Mouse (Mus musculus): ENCODE results near the gene Gpn3.
"Not testable (repeated sequence)": the region's sequence is repeated elsewhere in the genome, so short reads cannot be mapped to it uniquely, and the experiment has no call there.

The Gpn3 gene

GRCm38 (mm10) chr5:122390006-122390405, 18.3 kb downstream of the Gpn3 start:
- DNase-seq (ENCODE audit: low read depth, low spot score) = no peak

GRCm38 (mm10) chr5:122390671-122391070, 19.0 kb downstream of the Gpn3 start:
- DNase-seq (ENCODE audit: low read depth, low spot score) = no peak

- no peak for DNase-seq (ENCODE audit: low read depth, low spot score)
These were observed 19.6 kb downstream of the Gpn3 start for GRCm38 (mm10) chr5:122391178-122391785.

DNA sequence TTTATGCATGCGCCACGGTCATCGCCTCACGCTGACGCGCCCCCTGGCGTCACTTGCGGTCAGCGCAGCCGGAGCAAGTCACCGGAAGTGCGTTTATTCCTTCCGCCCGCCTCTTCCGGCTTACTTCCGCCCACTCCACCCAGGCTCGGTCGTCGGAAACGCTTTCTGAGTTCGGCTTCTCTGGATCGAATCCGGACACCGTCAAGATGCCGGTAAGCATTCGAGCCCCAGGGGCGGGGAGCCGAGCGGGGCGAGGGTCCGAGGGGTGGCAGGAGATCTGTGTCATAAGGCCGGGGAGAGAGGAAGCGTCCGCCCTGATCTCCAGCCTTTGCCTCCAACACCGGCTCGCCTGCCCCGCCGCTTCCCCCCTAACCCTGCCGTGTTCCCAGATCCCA, 20.1 kb downstream of the Gpn3 start, which contains the start of gene Arpc3:
Gene Arpc3, plus strand, starts transcription at position 93 of the 395 bp plus-strand sequence.
- peak; percentile 97 for DNase-seq (ENCODE audit: low read depth, low spot score)

DNA sequence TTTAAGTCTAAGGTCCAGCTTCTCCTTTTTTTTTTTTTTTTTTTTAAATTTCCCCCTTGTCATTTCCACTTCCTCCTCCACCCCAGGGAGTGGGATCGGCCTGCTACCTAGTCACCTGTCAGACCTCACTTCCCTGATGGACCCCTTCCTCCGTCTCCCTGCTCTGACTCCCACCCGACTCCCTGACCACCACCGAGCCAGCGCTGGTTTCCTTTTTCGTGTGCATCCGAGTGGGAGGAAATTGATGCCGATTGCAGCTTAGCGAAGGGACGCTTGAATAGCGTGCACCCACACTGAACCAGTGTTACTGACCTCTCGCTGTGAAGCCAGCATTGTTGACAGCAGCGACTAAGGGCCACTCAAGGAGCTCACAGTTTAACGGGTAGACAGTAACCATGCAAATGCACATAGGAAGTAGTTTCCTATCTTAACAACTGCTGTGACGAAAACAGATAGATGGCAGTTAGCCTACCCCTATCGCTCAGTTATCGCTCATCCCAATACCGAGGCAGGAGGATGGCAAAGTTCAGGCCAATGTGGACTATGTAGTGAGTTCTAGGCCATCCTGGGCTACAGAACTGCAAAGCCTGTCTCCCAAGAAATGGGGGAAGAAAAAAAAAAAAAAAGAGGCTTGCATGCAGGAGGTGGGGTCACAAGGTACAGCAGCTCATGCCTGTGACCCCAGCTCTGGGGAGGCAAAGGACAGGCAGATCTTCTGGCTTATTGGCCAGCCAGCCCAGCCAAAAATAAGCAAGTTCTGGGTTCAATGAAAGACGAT, 20.7 kb downstream of the Gpn3 start:
- peak; percentile 42 for DNase-seq (ENCODE audit: low read depth, low spot score)

GRCm38 (mm10) chr5:122393887-122394286, 22.2 kb downstream of the Gpn3 start:
- peak; percentile 78 for DNase-seq (ENCODE audit: low read depth, low spot score)

DNA sequence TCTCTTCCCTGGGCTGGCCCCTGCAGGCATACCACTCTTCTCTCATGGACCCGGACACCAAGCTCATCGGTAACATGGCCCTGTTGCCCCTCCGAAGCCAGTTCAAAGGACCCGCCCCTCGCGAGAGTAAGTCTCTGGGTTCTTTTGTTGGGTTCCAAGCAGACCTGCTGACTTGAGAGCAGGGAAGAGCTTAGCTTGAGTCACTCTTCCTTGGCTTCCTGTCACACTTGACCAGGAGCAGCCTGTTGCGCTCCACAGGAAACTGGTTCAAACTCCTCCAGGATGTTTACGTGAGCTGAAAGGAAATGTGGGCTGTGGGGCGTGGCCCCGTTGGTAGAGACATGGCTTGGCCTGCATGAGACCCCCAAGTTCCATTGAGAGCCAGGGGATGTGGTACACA, 25.1 kb downstream of the Gpn3 start:
- no peak for DNase-seq (ENCODE audit: low read depth, low spot score)

GRCm38 (mm10) chr5:122397495-122397894, 25.8 kb downstream of the Gpn3 start:
- no peak for DNase-seq (ENCODE audit: low read depth, low spot score)

- DNase-seq (ENCODE audit: low read depth, low spot score) = no peak
These were observed 28.2 kb downstream of the Gpn3 start for GRCm38 (mm10) chr5:122399871-122400270.

DNA sequence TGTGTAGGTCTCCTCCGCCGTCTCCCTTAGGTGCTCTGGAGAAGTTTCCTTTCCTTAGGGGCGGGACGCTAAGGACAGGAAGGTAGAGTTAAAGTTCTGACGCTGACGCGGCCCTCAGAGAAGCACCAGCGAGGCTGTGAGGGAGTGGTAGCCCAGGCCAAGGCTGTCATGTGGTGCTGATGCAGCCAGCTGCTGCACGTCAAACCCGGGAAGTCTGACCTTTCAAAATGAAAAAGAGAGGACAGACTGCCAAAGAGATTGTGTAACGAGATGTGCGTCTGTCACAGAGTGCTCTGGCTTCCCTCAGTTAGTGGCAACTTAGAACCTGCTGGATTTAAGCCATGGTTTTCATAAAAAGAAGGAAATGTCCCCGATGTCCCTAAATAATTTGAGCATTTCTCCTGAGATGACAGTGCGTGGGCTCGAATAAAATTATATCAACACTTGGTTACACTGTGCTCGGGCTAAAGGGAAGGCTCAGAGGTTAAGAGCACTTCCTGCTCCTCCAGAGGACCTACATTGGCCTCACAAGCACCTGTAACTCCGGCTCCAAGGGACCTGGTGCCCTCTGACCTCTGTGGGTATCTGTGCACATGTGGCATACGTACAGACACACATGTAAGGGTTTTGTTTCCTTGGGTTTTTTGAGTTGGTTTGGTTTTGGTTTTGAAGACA, 29.1 kb downstream of the Gpn3 start:
- peak; percentile 80 for DNase-seq (ENCODE audit: low read depth, low spot score)

DNA sequence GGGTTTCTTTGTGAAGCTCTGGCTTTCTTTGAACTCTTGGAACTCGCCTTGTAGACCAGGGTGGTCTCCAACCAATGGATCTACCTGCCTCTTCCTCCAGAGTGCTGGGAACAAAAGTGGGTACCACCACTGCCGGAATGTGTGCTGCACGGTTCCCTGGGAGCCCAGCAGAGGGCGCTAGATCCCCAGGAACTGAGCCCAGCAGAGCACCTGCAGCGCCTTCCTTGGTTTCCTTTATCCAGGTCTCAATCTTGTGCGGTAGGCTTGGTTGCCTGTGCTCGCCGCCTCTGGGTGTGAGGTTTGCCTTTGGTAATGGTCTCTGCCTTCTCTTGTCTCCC, 29.6 kb downstream of the Gpn3 start:
- peak; percentile 81 for DNase-seq (ENCODE audit: low read depth, low spot score)

GRCm38 (mm10) chr5:122402160-122402559, 30.5 kb downstream of the Gpn3 start:
- DNase-seq (ENCODE audit: low read depth, low spot score) = no peak

- DNase-seq (ENCODE audit: low read depth, low spot score) = peak; percentile 87
These were observed 31.1 kb downstream of the Gpn3 start for GRCm38 (mm10) chr5:122402772-122403171.

GRCm38 (mm10) chr5:122403362-122403761, 31.7 kb downstream of the Gpn3 start:
- no peak for DNase-seq (ENCODE audit: low read depth, low spot score)

- no peak for DNase-seq (ENCODE audit: low read depth, low spot score)
These were observed 33.9 kb downstream of the Gpn3 start for GRCm38 (mm10) chr5:122405537-122405936.

- no peak for DNase-seq (ENCODE audit: low read depth, low spot score)
These were observed 38.3 kb downstream of the Gpn3 start for GRCm38 (mm10) chr5:122409692-122410645.

DNA sequence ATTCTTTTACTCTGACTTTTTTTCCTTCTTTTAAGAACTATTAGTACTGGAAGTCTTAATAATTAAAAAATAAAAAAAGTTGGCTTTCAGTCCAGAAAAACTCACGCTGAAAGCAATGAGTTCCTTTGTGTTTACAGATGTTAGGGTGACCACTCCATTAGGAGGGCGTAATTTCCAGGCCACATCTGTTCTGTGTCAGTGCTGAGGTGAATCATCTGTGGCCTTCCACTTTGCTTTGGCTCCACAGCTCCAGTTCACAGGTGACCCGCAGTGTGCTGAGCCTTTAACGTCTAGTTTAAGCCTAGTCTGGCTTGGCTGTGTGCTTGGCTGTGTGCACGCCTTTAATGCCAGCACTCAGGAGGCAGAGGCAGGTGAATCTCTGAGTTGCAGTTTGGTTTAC, 40.2 kb downstream of the Gpn3 start:
- no peak for DNase-seq (ENCODE audit: low read depth, low spot score)

- no peak for DNase-seq (ENCODE audit: low read depth, low spot score)
These were observed 41.1 kb downstream of the Gpn3 start for GRCm38 (mm10) chr5:122412826-122413225.

DNA sequence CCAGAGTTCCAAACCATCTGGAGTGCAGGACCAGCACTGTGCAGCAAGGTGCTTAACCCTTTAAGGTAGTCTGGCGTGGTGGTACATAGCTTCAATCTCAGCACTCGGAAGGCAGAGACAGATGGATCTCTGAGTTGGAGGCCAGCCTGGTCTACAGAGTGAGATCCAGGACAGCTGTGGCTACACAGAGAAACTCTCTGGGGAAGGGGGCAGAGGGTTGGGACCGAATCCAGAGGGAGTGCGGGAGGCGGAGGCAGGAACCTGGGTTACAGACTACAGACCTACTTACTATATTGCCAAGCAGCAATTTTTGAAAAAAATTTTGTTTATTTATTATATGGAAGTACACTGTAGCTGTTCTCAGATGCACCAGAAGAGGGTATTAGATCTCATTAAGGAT, 42.7 kb downstream of the Gpn3 start:
- no peak for DNase-seq (ENCODE audit: low read depth, low spot score)

- DNase-seq (ENCODE audit: low read depth, low spot score) = no peak
These were observed 43.8 kb downstream of the Gpn3 start for GRCm38 (mm10) chr5:122415465-122415864.

GRCm38 (mm10) chr5:122420676-122421075, 49.0 kb downstream of the Gpn3 start:
- not testable (repeated sequence) for DNase-seq (ENCODE audit: low read depth, low spot score)

Measured in brain, adult 2 months (tissue).